Mouse (Mus musculus) midbrain, postnatal 0 days (tissue): Measurements from ENCODE around the gene Rras. TPM values are rescaled to one million over a fixed set of nuclear protein-coding genes. Genes with fewer than 3 reads are reported as not detected.

ENCODE experiments used
- ATAC-seq: fragments of 200-750 bp; cut with Nextera tagmentation; 2 replicates; pipeline ENCODE4 v1.8.0; 2017; ENCODE audit warnings: moderate number of reproducible peaks, mild to moderate bottlenecking, moderate TSS enrichment, moderate library complexity; ENCODE audit not compliant: low FRiP score
- DNase-seq: peaks from one replicate; pipeline ENCODE4 v3.0.0-alpha.2; 2015; ENCODE audit warnings: low spot score
- H3K27ac ChIP-seq: fragments of 300-500 bp; sonication (generic); 2 replicates; pipeline ENCODE4 v1.5.1; 2014; ENCODE audit warnings: low read depth, mild to moderate bottlenecking, low read length, mixed read lengths
- H3K27me3 ChIP-seq: fragments of 300-500 bp; sonication (generic); 2 replicates; pipeline ENCODE4 v1.6.1; 2014; ENCODE audit warnings: low read length, control low read depth, mixed read lengths; ENCODE audit not compliant: insufficient read depth
- H3K36me3 ChIP-seq: fragments of 300-500 bp; sonication (generic); 2 replicates; pipeline ENCODE4 v1.6.1; 2014; ENCODE audit warnings: low read length, control low read depth, mixed read lengths; ENCODE audit not compliant: insufficient read depth
- H3K4me1 ChIP-seq: fragments of 300-500 bp; sonication (generic); 2 replicates; pipeline ENCODE4 v1.6.1; 2014; ENCODE audit warnings: mild to moderate bottlenecking, control low read depth, antibody characterized with exemption, low read length, mixed read lengths; ENCODE audit not compliant: insufficient read depth
- H3K4me2 ChIP-seq: fragments of 300-500 bp; sonication (generic); 2 replicates; pipeline ENCODE4 v1.6.1; 2014; ENCODE audit warnings: low read depth, mild to moderate bottlenecking, low read length, mixed read lengths; ENCODE audit not compliant: poor library complexity, severe bottlenecking
- H3K4me3 ChIP-seq: fragments of 300-500 bp; sonication (generic); 2 replicates; pipeline ENCODE4 v1.5.1; 2014; ENCODE audit warnings: low read depth, mild to moderate bottlenecking, low read length, moderate library complexity
- H3K9ac ChIP-seq: fragments of 300-500 bp; sonication (generic); replicated peaks from 2 replicates; pipeline ENCODE4 v1.6.1; 2014; ENCODE audit warnings: mild to moderate bottlenecking, low read length, moderate library complexity, mixed read lengths; ENCODE audit not compliant: poor library complexity, severe bottlenecking
- H3K9me3 ChIP-seq: fragments of 300-500 bp; sonication (generic); 2 replicates; pipeline ENCODE4 v1.6.1; 2016; ENCODE audit warnings: low read length, control low read depth
- CTCF ChIP-seq: IDR thresholded peaks from 2 replicates; pipeline ENCODE4 v1.5.1; 2016; ENCODE audit warnings: antibody characterized with exemption, mild to moderate bottlenecking
- WGBS: fragments of 180-500 bp; shearing (Covaris S2); extraction: QIAGEN DNeasy Blood & Tissue Kit; methylation state at CpG from one replicate; pipeline ENCODE4 v1.1.7; 2014; 5-methylcytosine and 5-hydroxymethylcytosine counted together
- polyA plus RNA-seq: library from polyadenylated mRNA; unstranded; fragments of >200 nt; fragmentation: Nextera tagmentation; extraction: Ambion mirVana; gene quantifications from 2 replicates; pipeline ENCODE4 v1.2.1, GENCODE M21; 2015
- total RNA-seq: library from RNA; depleted of rRNA; stranded (reverse); fragments of >200 nt; gene quantifications from 2 replicates; pipeline ENCODE4 v1.2.3, GENCODE M21; 2014

Gene Rras
- total and polyA plus RNA-seq, 2 experiments from 2014 or later, result 7.9 to 14.0 TPM

GRCm38 (mm10) chr7:44975117-44975419 is 42.7 kb upstream of the Rras start:
- no peak for ATAC-seq
- H3K9ac ChIP-seq, result peak overlapping the region; percentile 66

DNA sequence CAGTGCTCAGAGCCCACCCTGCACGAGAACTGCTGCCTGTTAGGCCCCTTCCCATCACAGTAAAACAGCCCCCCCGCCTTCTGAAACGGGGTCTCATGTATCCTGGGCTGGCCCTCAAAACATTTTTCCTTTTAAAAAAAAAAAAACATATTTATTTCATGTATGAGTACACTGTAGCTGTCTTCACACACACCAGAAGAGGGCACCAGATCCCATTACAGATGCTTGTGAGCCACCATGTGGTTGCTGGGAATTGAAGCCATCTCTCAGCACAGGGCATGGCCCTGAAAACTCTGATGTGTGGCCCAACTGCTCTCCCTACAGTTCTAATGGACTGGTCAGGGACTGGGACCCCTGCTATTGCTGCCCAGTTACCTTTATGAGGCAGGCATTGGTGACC is 39.5 kb upstream of the Rras start:
- WGBS, result 93% methylated on average over 3 of the region's 3 CpGs
- TF ChIP-seq CTCF, result peak; percentile 52
- Histone ChIP-seq H3K27me3 (no peaks in the 10 kb centered on the region), H3K9me3 (no peaks in the 10 kb centered on the region), H3K4me3 (no peak overlapping the region), H3K4me2 (no peak overlapping the region), H3K9ac (no peak overlapping the region), H3K27ac (no peak overlapping the region), H3K4me1 (peaks cover 6% of the 10 kb centered on the region; the same call in 1 of the 2 replicates), H3K36me3 (peaks cover 59% of the 10 kb centered on the region)
- no peak for DNase-seq
- ATAC-seq, result no peak

More at GRCm38 (mm10) chr7:44975117-44975419, 42.7 kb upstream of the Rras start:
- Histone ChIP-seq H3K4me1 (peaks cover 25% of the 10 kb centered on the region; the same call in 1 of the 2 replicates), H3K4me3 (peak overlapping the region; percentile 51; the same call in 1 of the 2 replicates), H3K27me3 (no peaks in the 10 kb centered on the region), H3K36me3 (peaks cover 35% of the 10 kb centered on the region), H3K4me2 (peak overlapping the region; percentile 92; the same call in 1 of the 2 replicates), H3K27ac (peak overlapping the region; percentile 91), H3K9me3 (no peaks in the 10 kb centered on the region)
- 19% methylated on average over 6 of the region's 6 CpGs for WGBS
- DNase-seq, result no peak
- TF ChIP-seq CTCF, result no peak

- no peak overlapping the region for H3K27ac ChIP-seq
- H3K4me2 ChIP-seq, result no peak overlapping the region
- no peaks in the 10 kb centered on the region for H3K27me3 ChIP-seq
- H3K4me1 ChIP-seq, result peaks cover 8% of the 10 kb centered on the region; the same call in 1 of the 2 replicates
- no peak overlapping the region for H3K4me3 ChIP-seq
- no peak for ATAC-seq
- 97% methylated on average over 8 of the region's 8 CpGs for WGBS
- H3K9ac ChIP-seq, result no peak overlapping the region
- TF ChIP-seq CTCF, result no peak
- no peak for DNase-seq
- H3K36me3 ChIP-seq, result peaks cover 62% of the 10 kb centered on the region
- H3K9me3 ChIP-seq, result no peaks in the 10 kb centered on the region
These were observed 36.2 kb upstream of the Rras start for GRCm38 (mm10) chr7:44981539-44981938.

- Histone ChIP-seq H3K9ac (no peak overlapping the region), H3K4me2 (no peak overlapping the region), H3K4me3 (no peak overlapping the region), H3K4me1 (peaks cover 11% of the 10 kb centered on the region), H3K9me3 (no peaks in the 10 kb centered on the region), H3K36me3 (peaks cover 49% of the 10 kb centered on the region), H3K27me3 (no peaks in the 10 kb centered on the region), H3K27ac (no peak overlapping the region)
- WGBS, result 29% methylated on average over 6 of the region's 6 CpGs
- DNase-seq (peak; percentile 74), ATAC-seq (no peak)
- peak; percentile 88 for TF ChIP-seq CTCF
These were observed 34.7 kb upstream of the Rras start for GRCm38 (mm10) chr7:44983085-44983484.

GRCm38 (mm10) chr7:44983944-44984832 is 33.6 kb upstream of the Rras start:
- TF ChIP-seq CTCF, result peak; percentile 1; the same call in 1 of the 2 replicates
- Histone ChIP-seq H3K27ac (no peak overlapping the region), H3K36me3 (peaks cover 38% of the 10 kb centered on the region), H3K9ac (0 out of 2 replicates have a peak overlapping the region, but pooled peaks have one; percentile 24), H3K4me3 (no peak overlapping the region), H3K9me3 (no peaks in the 10 kb centered on the region), H3K4me1 (peaks cover 16% of the 10 kb centered on the region), H3K27me3 (no peaks in the 10 kb centered on the region), H3K4me2 (peak overlapping the region; percentile 67)
- ATAC-seq, result no peak
- WGBS, result 49% methylated on average over 7 of the region's 7 CpGs
- no peak for DNase-seq

DNA sequence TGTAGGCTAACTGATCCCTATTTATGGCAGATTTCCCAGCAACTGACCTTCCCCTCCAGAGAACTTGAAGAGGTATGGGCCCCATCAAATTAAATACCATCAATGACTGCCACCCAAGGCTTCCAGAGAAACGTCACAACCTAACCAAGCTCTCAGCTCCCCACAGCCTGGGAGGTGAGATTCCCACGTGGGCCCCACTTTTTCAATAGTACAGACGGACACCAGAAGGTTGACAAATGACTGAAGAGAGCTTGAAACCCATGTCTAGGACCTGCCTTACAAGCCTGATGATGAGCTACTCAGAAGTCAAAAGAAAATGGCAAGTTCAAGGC is 33.0 kb upstream of the Rras start:
- H3K4me1 ChIP-seq, result peaks cover 16% of the 10 kb centered on the region
- 36% methylated on average over 3 of the region's 3 CpGs for WGBS

More for the DNA sequence above, 33.0 kb upstream of the Rras start:
- peak overlapping the region; percentile 87 for H3K4me3 ChIP-seq
- ATAC-seq, result no peak
- no peak for TF ChIP-seq CTCF
- peaks cover 32% of the 10 kb centered on the region for H3K36me3 ChIP-seq
- no peak for DNase-seq
- no peak overlapping the region for H3K9ac ChIP-seq
- peak overlapping the region; percentile 67 for H3K4me2 ChIP-seq
- no peaks in the 10 kb centered on the region for H3K9me3 ChIP-seq
- no peaks in the 10 kb centered on the region for H3K27me3 ChIP-seq
- no peak overlapping the region for H3K27ac ChIP-seq
